Mouse (Mus musculus) gastrocnemius, postnatal 10 days (tissue): ENCODE measurements around the gene Cars2. TPM values are rescaled to one million over a fixed set of nuclear protein-coding genes. Genes with fewer than 3 reads are reported as not detected.
"Not testable (repeated sequence)": the region's sequence is repeated elsewhere in the genome, so short reads cannot be mapped to it uniquely, and the experiment has no call there.

Source experiments
- DNase-seq: peaks from one replicate; pipeline ENCODE4 v3.0.0; 2021; ENCODE audit warnings: mixed read lengths
- total RNA-seq, 2 experiments: library from RNA; stranded (reverse); gene quantifications; 2 replicates each; pipeline ENCODE4 v1.2.3; 2021

Cars2 gene
- total RNA-seq, 2 experiments from 2014 or later: 14.4 to 18.1 TPM

DNA sequence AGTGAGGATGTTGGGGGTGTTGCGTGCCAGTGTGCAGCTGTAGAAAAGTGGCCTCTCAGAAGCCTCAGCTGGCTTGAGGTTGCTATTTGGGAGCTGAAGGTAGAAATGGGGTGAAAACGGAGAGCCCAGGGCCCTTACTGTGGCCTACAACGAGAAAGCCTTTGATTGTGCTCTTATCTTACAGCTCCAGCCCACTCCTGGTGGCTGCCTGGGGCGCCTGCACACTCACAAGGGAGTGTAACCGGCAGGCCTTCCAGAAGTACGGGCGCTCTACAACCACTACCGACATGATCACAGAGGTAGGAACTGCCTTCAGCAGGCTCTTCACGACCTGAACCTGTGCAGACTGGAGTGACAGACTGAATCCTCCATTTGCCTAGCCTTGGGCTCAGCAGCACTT is 37.9 kb downstream of the Cars2 start:
- no peak for DNase-seq

GRCm38 (mm10) chr8:11510971-11511370 is 39.6 kb downstream of the Cars2 start:
- DNase-seq: no peak

GRCm38 (mm10) chr8:11508880-11509279 is 41.7 kb downstream of the Cars2 start:
- no peak for DNase-seq

- DNase-seq: peak; percentile 71
Observed at GRCm38 (mm10) chr8:11506802-11507201, 43.8 kb downstream of the Cars2 start.

GRCm38 (mm10) chr8:11506074-11506473 is 44.5 kb downstream of the Cars2 start:
- DNase-seq: no peak

- DNase-seq: no peak
Observed at GRCm38 (mm10) chr8:11503476-11504232, 46.9 kb downstream of the Cars2 start.

DNA sequence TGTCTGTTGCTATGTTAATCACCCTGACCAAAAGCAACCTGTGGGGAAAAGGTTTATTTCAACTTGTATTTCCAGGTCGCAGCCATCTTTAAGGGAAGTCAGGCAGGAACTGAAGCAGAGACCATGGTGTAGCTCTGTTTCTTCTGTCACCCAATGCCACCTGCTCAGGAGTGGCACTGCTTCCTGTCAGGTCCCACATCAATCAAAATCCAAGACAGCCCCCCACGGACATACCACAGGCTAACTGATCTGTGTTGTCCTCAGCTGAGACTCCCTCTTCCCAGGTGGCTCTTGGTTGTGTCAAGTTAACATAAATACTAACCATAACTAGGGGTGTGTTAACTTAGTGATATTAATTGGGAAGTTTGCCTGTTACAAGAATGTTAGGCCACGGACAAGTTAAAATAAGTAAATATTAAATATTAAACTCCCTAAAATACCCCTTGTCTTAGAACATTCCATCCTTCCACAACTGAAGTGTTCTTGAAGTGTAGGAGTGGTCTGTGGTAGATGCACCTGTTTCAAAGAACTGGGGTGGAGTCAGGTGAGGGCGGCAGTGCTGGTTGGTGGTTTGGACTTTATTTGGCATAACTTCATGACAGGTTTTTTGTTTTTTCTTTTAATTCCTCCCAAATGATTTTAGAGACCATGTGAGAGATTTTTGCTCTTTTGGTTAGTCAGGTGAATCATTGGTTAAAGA is 51.6 kb downstream of the Cars2 start:
- DNase-seq: no peak

GRCm38 (mm10) chr8:11498281-11498680 is 52.3 kb downstream of the Cars2 start:
- DNase-seq: no peak

- peak; percentile 88 for DNase-seq
Observed at GRCm38 (mm10) chr8:11497017-11497990, 53.3 kb downstream of the Cars2 start, which contains the start of gene Naxd. Gene Naxd (plus strand): TSS chr8:11497506.

DNA sequence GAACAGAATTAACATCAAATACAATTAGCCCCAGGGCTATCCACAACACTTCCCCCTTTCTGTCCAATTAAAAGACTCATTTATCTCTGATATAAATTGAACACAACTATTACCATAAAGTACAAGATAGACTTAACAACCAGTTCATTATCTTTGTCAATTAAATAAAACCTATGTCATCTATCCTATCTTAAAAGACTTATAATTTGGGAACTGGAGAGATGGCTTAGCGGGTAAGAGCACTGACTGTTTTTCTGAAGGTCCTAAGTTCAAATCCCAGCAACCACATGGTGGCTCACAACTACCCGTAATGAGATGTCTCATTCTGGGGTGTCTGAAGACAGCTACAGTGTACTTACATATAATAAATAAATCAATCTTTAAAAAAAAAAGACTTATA is 58.2 kb downstream of the Cars2 start:
- not testable (repeated sequence) for DNase-seq

- no peak for DNase-seq
Observed at GRCm38 (mm10) chr8:11487229-11487628, 63.4 kb downstream of the Cars2 start.

DNA sequence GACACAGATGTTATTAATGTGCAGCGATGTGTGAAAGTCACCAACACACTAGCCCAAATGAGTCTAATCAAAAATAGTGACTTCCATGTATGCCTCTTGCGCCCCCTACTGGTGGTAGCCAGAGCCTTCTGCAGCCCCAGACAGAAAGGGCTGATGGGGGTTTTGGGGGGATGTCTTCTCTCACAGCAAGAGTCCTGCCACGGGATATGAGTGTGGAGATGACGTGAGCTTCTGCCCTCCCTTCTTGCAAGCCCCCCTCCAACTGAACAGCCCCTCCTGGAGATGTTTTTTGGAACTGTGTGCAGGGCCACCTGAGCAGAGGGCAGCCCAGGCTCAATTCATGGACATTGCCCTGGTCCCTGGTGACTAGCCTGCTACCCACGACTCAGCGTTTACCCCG is 64.4 kb downstream of the Cars2 start:
- DNase-seq: peak; percentile 84

GRCm38 (mm10) chr8:11482537-11482936 is 68.0 kb downstream of the Cars2 start:
- DNase-seq: no peak

GRCm38 (mm10) chr8:11481876-11482275 is 68.7 kb downstream of the Cars2 start:
- DNase-seq: no peak

DNA sequence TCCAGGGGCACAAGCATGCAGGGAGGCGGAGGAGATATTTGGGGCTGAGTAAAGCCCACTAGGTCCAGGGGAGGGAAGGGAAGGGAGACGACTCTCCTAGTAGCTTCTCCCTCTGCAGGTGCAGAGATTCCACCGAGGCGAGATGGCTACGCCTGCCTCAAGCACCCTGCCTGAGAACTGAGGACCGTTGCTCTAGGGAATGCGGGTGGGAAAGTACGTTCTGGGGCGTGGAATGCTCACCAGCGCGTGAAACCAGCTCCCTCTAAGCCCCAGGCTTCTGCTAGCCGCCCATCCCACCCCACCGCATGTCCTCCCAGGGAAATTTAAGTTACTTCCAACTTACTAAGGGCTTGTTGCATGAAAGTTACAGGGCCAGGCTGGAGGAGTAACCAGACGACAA is 71.0 kb downstream of the Cars2 start:
- DNase-seq: no peak

DNA sequence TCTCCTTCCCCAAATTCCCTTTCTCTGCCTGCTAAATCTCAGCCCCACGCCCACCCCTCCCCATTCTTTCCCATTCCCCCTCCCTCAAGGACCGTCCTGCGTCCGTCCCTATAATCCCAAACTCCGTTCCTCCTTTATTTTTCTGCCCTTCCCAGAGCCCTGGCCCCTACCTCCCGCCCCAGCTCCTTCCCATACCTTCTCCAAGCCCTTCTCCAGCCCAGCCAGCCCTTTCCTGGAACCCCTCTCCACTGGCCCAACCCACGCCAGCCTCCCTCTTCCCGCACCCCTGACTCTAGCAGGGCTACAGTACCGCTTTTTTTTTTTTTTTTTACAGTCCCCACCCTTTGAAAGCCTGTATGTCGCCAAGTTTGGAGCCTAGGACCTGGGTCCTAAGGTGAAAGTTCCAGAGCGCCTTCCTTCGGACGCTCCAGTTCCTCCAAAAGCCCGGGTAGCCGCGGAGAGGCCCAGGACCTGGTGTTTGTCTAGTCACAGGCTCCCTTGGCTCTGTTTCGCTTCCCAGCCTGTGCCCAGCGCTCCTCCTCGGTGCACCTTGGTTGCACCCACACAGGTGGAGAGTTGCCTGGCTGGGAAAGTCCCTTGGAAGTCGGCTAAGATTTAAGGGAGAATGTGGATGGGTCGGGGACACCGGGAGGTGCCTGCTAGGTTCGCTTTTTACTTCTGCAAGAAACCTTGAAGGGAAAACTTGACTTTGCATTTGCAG is 71.6 kb downstream of the Cars2 start:
- DNase-seq: no peak

DNA sequence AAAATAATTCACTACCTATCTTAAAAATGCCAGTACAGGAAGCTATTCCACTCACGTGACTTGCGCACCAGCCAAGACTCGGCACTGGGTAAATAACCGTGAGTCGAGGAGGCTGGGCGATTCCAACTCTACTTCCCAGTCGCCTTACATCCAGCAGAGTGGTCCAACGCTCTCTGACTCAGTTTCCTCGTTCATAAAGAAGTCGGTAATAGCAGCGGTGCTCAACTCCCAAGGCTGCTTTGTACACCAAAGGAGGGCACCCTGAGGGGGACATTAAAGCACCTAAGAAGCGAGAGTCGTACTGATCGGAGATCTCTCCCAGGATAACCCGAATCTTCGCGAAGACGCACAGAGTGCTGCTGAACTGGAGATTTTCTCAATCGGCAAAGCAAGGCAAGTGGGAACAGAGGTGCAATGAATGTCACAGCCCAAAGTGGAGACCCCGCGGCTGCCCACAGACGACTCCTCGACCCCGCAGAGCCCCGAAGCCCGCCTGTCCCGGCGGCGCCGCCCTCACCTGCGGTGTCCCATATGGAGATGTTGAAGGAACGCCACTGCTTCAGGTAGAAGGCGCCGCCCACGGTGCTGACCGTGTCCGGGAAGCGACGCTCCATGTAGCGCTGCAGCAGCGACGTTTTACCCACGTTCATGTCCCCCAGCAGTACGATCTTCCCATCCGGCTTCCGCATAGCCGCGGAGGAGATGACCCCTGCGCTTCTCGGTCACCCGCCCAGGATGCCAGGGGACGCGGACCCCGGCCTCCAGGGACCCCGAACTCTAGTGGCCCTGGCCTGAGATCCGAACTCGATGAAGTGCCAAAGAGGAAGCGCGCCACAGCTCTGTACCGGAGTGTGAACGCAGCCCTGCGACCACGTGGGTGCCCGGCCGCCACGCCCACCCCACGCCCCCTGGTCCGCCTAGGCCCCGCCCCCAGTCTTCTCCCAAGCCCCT is 72.5 kb downstream of the Cars2 start, which contains the start of gene Rab20:
Rab20 (minus strand) TSS at position 900 of the 951 bp plus-strand sequence.
- peak; percentile 72 for DNase-seq

GRCm38 (mm10) chr8:11477178-11477553 is 73.4 kb downstream of the Cars2 start:
- DNase-seq: no peak

GRCm38 (mm10) chr8:11476338-11477177 is 74.0 kb downstream of the Cars2 start:
- no peak for DNase-seq

DNA sequence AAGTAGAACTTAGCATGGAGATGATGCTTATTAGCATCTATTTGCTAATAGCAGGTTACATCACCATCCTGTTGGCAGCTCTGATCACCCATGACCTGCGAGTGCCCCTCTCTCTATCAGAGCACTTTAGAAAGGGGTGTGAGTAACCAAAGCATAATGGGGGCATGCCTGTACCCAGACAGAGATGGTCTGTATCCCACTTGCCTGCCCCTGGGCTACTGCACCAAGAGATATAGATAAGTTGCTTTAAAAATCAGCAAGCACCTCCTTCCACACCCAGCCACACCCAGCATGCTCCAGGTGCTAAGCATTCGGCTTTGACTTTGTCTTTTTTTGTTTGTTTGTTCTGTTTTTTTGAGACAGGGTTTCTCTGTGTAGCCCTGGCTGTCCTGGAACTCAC is 74.7 kb downstream of the Cars2 start:
- DNase-seq: no peak
